Mouse (Mus musculus) ES-Bruce4 (cell line): ENCODE measurements at regions not wholly inside any gene's neighbourhood (a gene's known extent, or its start where the extent isn't known, plus 50 kb on each side); places are given as distances from the start of the nearest gene placed in this dataset.

Experiments used
- H3K27ac ChIP-seq: 2 replicates; pipeline ENCODE4 v1.5.1; 2012; ENCODE audit warnings: low read length, inconsistent platforms; ENCODE audit not compliant: insufficient read depth
- H3K27me3 ChIP-seq: 2 replicates; pipeline ENCODE4 v1.6.1; 2012; ENCODE audit warnings: mild to moderate bottlenecking, low read length, inconsistent platforms; ENCODE audit not compliant: control insufficient read depth, poor library complexity, insufficient read depth, severe bottlenecking
- H3K36me3 ChIP-seq: 2 replicates; pipeline ENCODE4 v1.6.1; 2012; ENCODE audit warnings: inconsistent platforms, mild to moderate bottlenecking, low read length, moderate library complexity; ENCODE audit not compliant: control insufficient read depth, poor library complexity, insufficient read depth, severe bottlenecking
- H3K4me1 ChIP-seq: one replicate; pipeline ENCODE4 v1.8.1; 2011; ENCODE audit warnings: low read length; ENCODE audit not compliant: control insufficient read depth, insufficient read depth
- H3K4me3 ChIP-seq: 2 replicates; pipeline ENCODE4 v1.5.1; 2011; ENCODE audit warnings: low read depth, mild to moderate bottlenecking, low read length
- H3K9ac ChIP-seq: 2 replicates; pipeline ENCODE4 v1.6.1; 2012; ENCODE audit warnings: low read depth, mild to moderate bottlenecking, inconsistent platforms; ENCODE audit not compliant: poor library complexity, severe bottlenecking
- H3K9me3 ChIP-seq: replicated peaks from 2 replicates; pipeline ENCODE4 v1.6.1; 2012; ENCODE audit warnings: mild to moderate bottlenecking, low read length, inconsistent platforms; ENCODE audit not compliant: control insufficient read depth, poor library complexity, insufficient read depth, severe bottlenecking
- CTCF ChIP-seq: IDR thresholded peaks from one replicate; pipeline ENCODE4 v1.8.1; 2011; ENCODE audit warnings: low read depth, low read length
- EP300 ChIP-seq: IDR thresholded peaks from 2 replicates; pipeline ENCODE4 v1.6.1; 2011; ENCODE audit warnings: low read depth, low read length; ENCODE audit not compliant: insufficient read depth
- POLR2A ChIP-seq: IDR thresholded peaks from one replicate; pipeline ENCODE4 v1.8.1; 2011; ENCODE audit warnings: low read length; ENCODE audit not compliant: insufficient read depth

DNA sequence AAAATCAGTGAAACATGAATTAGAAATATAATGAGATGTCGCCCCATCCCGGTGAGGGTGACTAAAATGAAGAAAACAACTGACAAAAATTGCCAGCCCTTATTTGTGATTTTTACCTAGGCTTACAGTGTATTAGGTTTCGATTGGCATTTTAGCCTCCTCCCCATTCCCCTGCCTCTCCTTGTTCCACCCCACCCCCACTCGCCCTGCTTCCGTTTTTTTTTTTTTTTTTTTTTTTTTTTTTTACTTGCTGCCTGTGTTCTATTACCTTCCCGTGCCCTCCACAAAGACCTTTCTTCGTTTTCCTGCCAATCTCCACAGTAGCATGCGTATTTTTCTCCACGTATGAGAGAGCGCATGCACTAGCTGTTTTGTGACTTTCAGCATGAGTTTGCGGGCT, 435.3 kb upstream of the Gm10131 start:
- Histone ChIP-seq H3K27me3 (peaks cover 1% of the 10 kb centered on the region; the same call in 1 of the 2 replicates), H3K9me3 (no peaks in the 10 kb centered on the region), H3K4me1 (no peaks in the 10 kb centered on the region), H3K9ac (peak overlapping the region; percentile 60; the same call in 1 of the 2 replicates), H3K4me3 (peak overlapping the region; percentile 53), H3K36me3 (no peaks in the 10 kb centered on the region), H3K27ac (no peak overlapping the region)
- no peak for TF ChIP-seq EP300

GRCm38 (mm10) chr8:34542361-34543038, 431.0 kb upstream of the Gm10131 start:
- H3K4me1 ChIP-seq, result no peaks in the 10 kb centered on the region
- H3K4me3 ChIP-seq, result no peak overlapping the region
- no peaks in the 10 kb centered on the region for H3K36me3 ChIP-seq
- H3K27me3 ChIP-seq, result 0 out of 2 replicates have a peak, but pooled peaks cover 1% of the 10 kb centered on the region
- H3K9me3 ChIP-seq, result no peaks in the 10 kb centered on the region; the same call in 1 of the 2 replicates
- H3K27ac ChIP-seq, result no peak overlapping the region
- no peak overlapping the region for H3K9ac ChIP-seq
- TF ChIP-seq CTCF (no peak), POLR2A (no peak), EP300 (no peak)

DNA sequence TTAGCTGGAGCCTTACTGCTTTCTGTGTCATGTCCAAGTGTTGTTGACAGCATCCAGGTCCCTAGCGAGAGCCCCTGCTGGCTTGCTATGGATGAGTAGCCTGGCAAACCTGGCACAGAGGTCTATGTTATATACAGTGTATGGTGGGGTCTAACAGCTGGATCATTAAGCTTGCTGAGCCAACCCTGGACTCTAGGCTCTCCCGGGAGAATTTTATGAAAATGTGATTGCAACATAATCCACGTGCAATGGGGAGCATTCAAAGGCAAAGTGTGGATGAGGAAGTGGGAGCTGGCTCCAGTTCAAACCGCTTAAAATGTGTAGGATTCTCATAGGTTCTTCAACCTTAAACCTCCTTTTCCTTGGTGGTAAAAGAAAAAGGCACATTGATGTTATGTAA, 427.7 kb upstream of the Gm10131 start:
- H3K27ac ChIP-seq, result no peak overlapping the region
- H3K9me3 ChIP-seq, result no peaks in the 10 kb centered on the region; the same call in 1 of the 2 replicates
- no peaks in the 10 kb centered on the region for H3K36me3 ChIP-seq
- H3K9ac ChIP-seq, result no peak overlapping the region
- H3K4me3 ChIP-seq, result no peak overlapping the region
- H3K4me1 ChIP-seq, result no peaks in the 10 kb centered on the region
- TF ChIP-seq CTCF (no peak), POLR2A (no peak), EP300 (no peak)
- H3K27me3 ChIP-seq, result no peaks in the 10 kb centered on the region

- Histone ChIP-seq H3K4me1 (no peaks in the 10 kb centered on the region), H3K27ac (no peak overlapping the region), H3K27me3 (no peaks in the 10 kb centered on the region), H3K9ac (no peak overlapping the region), H3K9me3 (no peaks in the 10 kb centered on the region), H3K4me3 (no peak overlapping the region), H3K36me3 (no peaks in the 10 kb centered on the region)
- no peak for TF ChIP-seq EP300
- TF ChIP-seq POLR2A, result no peak
- TF ChIP-seq CTCF, result no peak
Observed at GRCm38 (mm10) chr8:34535434-34535833, 423.9 kb upstream of the Gm10131 start.

- no peaks in the 10 kb centered on the region for H3K9me3 ChIP-seq
- no peaks in the 10 kb centered on the region for H3K36me3 ChIP-seq
- H3K4me3 ChIP-seq, result no peak overlapping the region
- no peak overlapping the region for H3K27ac ChIP-seq
- TF ChIP-seq EP300, result no peak
- no peak for TF ChIP-seq POLR2A
- no peak for TF ChIP-seq CTCF
- no peak overlapping the region for H3K9ac ChIP-seq
- H3K27me3 ChIP-seq, result no peaks in the 10 kb centered on the region; the same call in 1 of the 2 replicates
- H3K4me1 ChIP-seq, result no peaks in the 10 kb centered on the region
Observed at GRCm38 (mm10) chr8:34533421-34533820, 421.9 kb upstream of the Gm10131 start.

DNA sequence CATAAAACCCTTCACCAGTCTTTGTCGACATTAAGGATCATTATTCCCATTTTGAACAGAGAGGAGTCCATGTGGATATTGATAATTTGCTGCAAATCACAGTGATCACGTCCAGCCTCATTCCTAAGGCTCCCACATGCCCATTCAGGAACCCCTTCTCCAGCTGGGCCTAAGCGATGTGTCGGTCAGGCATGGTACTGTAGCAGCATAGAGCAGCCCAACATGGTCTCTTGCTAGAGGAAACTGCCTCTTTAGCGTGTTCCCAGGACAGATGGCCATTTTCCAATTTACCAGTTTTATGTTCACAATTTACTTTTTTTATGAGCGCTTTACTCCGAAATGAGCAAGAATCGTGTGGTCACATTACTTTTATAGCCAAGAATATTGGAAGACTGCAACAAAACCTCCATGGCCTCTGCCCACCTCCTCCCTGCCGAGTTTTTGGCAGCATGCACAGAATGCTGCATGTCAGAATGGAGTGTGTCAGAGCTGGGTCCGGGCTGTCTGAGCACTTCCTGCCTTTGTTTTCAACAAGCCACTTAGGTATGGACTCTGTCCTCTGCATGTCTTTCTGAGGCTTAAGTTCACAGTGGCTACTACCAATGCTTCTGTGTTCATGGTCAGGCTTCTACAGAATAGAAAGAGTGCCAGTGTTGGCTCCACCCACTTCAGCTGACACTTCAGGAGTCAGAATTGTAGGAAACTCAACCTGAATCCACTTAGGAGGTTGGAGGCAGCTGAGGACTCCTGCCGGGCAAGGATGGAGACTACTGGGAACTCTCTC, 419.6 kb upstream of the Gm10131 start:
- Histone ChIP-seq H3K27ac (no peak overlapping the region), H3K4me1 (no peaks in the 10 kb centered on the region), H3K9ac (no peak overlapping the region), H3K27me3 (no peaks in the 10 kb centered on the region; the same call in 1 of the 2 replicates), H3K4me3 (no peak overlapping the region), H3K9me3 (no peaks in the 10 kb centered on the region; the same call in 1 of the 2 replicates), H3K36me3 (no peaks in the 10 kb centered on the region)
- TF ChIP-seq CTCF, result no peak
- TF ChIP-seq POLR2A, result no peak
- TF ChIP-seq EP300, result no peak
